Mouse (Mus musculus) hindbrain, embryonic 15.5 days (tissue): ENCODE measurements around the gene Dpy19l3. TPM values are rescaled to one million over a fixed set of nuclear protein-coding genes. Genes with fewer than 3 reads are reported as not detected.
A peak's percentile ranks its signal among the peaks of the same experiment; 100 is the strongest.

Source experiments
- ATAC-seq: fragments of 200-750 bp; cut with Nextera tagmentation; 2 replicates; pipeline ENCODE4 v1.8.0; 2017; ENCODE audit warnings: low read depth, moderate number of reproducible peaks, moderate TSS enrichment; ENCODE audit not compliant: low FRiP score
- H3K27ac ChIP-seq: fragments of 300-500 bp; sonication (generic); replicated peaks from 2 replicates; pipeline ENCODE4 v1.5.1; 2015; ENCODE audit warnings: mild to moderate bottlenecking, inconsistent platforms
- H3K27me3 ChIP-seq: fragments of 300-500 bp; sonication (generic); 2 replicates; pipeline ENCODE4 v1.6.1; 2015; ENCODE audit warnings: control low read depth, inconsistent platforms
- H3K36me3 ChIP-seq: fragments of 300-500 bp; sonication (generic); 2 replicates; pipeline ENCODE4 v1.6.1; 2015; ENCODE audit warnings: control low read depth, inconsistent platforms
- H3K4me1 ChIP-seq: fragments of 300-500 bp; sonication (generic); replicated peaks from 2 replicates; pipeline ENCODE4 v1.6.1; 2015; ENCODE audit warnings: control low read depth, inconsistent platforms
- H3K4me2 ChIP-seq: fragments of 300-500 bp; sonication (generic); 2 replicates; pipeline ENCODE4 v1.6.1; 2015; ENCODE audit warnings: moderate library complexity, mild to moderate bottlenecking, inconsistent platforms
- H3K4me3 ChIP-seq: fragments of 300-500 bp; sonication (generic); 2 replicates; pipeline ENCODE4 v1.5.1; 2015; ENCODE audit warnings: mild to moderate bottlenecking, inconsistent platforms
- H3K9ac ChIP-seq: fragments of 300-500 bp; sonication (generic); 2 replicates; pipeline ENCODE4 v1.6.1; 2015; ENCODE audit warnings: inconsistent platforms
- H3K9me3 ChIP-seq: fragments of 300-500 bp; sonication (generic); 2 replicates; pipeline ENCODE4 v1.6.1; 2016; ENCODE audit warnings: control low read depth, inconsistent platforms
- WGBS: fragments of 180-500 bp; shearing (Covaris S2); methylation state at CpG from one replicate; pipeline ENCODE4 v1.1.7; 2015; 5-methylcytosine and 5-hydroxymethylcytosine counted together
- polyA plus RNA-seq: library from polyadenylated mRNA; unstranded; fragments of >200 nt; fragmentation: Nextera tagmentation; extraction: Ambion mirVana; gene quantifications from 2 replicates; pipeline ENCODE4 v1.2.1, GENCODE M21; 2015

Gene Dpy19l3
- polyA plus RNA-seq, 1 experiment from 2014 or later = 39.5 TPM

DNA sequence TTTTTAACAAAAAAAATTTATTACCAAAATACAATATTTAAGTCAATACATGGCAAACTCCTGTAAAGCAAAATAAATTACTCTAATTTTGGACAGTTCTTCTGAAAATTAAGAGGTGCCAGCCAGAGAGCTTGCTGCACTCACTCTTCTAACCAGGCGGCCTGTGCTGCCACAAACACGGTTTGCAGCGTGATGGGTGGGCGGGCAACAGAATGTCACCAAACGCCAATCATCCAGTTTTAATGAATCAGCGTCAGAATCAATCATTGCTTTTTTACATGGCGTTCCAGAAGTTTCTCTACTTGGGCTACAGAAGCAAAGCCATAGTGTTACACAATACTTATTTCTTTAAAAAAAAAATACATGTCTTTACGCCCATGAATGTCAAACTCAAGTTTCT lies 18.1 kb upstream of the Dpy19l3 start:
- Histone ChIP-seq H3K27ac (no peak overlapping the region), H3K4me3 (no peak overlapping the region), H3K36me3 (peaks cover 45% of the 10 kb centered on the region), H3K9ac (no peak overlapping the region), H3K4me2 (no peak overlapping the region), H3K4me1 (no peaks in the 10 kb centered on the region), H3K27me3 (no peaks in the 10 kb centered on the region), H3K9me3 (no peaks in the 10 kb centered on the region)
- WGBS = 89% methylated on average over 8 of the region's 8 CpGs
- no peak for ATAC-seq

DNA sequence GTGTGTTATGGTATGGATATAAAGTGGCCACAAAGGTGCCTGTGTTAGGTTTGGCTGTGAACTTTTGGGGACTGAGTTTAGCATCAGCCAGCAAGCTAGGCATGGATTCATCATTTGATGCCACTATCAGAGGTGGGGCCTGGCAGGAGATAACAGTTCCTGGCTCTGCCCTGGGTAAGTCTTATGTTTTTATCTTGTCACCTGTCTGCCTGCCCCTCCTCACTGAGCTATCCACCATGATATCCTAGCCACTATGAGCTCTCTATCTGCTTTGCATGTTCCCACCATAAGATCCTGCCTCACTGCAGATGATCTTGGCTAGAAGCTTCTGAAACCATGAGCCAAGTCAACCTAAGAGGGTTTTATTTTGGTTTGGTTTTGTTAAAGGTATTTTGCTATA lies 16.9 kb upstream of the Dpy19l3 start:
- Histone ChIP-seq H3K9ac (no peak overlapping the region), H3K27ac (no peak overlapping the region), H3K36me3 (peaks cover 37% of the 10 kb centered on the region), H3K9me3 (no peaks in the 10 kb centered on the region), H3K27me3 (no peaks in the 10 kb centered on the region), H3K4me1 (no peaks in the 10 kb centered on the region), H3K4me3 (no peak overlapping the region), H3K4me2 (no peak overlapping the region)
- ATAC-seq = no peak

DNA sequence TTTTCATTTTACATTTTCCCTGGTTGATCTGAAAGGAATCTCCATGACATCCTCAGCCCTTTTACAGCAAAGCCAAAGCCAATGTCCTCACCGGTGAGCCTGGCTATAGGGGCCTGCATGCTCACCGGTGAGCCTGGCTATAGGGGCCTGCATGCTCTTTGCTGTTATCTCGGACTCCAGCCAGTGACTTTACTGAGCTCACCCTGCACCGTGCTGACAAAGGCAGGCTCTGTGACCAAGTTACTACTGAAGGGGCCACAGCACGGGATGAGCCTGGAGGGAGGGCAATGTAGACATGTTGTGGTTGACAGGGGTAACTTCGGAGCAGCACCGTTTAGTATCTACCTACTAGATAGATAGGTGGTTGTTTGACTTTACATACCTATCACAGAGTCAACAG lies 15.9 kb upstream of the Dpy19l3 start:
- Histone ChIP-seq H3K27ac (no peak overlapping the region), H3K9ac (no peak overlapping the region), H3K4me2 (no peak overlapping the region), H3K27me3 (no peaks in the 10 kb centered on the region), H3K36me3 (peaks cover 27% of the 10 kb centered on the region), H3K9me3 (no peaks in the 10 kb centered on the region), H3K4me1 (no peaks in the 10 kb centered on the region), H3K4me3 (no peak overlapping the region)
- ATAC-seq = no peak
- 89% methylated on average over 7 of the region's 7 CpGs for WGBS

DNA sequence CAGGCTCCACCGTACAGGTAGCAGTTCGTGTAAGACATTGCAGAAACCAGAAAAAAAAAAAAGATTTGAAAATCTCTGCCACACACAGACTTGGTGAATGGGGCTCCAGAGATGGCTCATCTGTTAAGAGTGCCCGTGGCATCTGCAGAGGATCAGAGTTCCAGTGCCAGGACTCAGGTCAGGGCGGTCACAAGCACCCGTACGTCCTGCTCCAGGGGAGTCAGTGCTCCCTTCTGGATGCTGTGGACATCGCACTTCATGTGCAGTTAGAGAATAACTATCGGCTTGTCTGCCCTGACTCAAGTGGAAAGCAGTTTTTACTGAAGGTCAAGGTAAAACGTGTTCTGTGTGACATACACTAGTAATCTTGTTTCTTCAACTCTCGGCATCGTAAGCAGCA lies 10.2 kb upstream of the Dpy19l3 start:
- Histone ChIP-seq H3K27ac (no peak overlapping the region), H3K27me3 (no peaks in the 10 kb centered on the region), H3K9ac (no peak overlapping the region), H3K4me3 (no peak overlapping the region), H3K9me3 (no peaks in the 10 kb centered on the region), H3K4me1 (no peaks in the 10 kb centered on the region), H3K4me2 (no peak overlapping the region), H3K36me3 (no peaks in the 10 kb centered on the region)
- ATAC-seq = no peak
- WGBS = 93% methylated on average over 11 of the region's 11 CpGs

DNA sequence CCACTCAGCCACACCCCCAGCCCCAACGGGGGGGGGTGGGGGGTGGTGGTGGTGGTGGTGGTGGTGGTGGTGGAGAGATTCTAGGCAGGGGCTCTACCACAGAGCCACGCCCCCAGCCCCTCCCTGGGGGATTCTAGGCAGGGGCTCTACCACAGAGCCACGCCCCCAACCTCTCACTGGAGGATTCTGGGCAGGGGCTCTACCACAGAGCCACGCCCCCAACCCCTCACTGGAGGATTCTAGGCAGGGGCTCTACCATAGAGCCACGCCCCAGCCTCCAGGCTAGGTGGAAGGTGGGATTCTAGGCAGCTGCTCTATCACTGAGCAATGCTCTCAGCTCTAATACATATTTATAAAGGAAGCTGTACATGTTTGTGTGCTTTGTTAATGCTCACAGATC lies 7.5 kb upstream of the Dpy19l3 start:
- Histone ChIP-seq H3K9ac (no peak overlapping the region), H3K27ac (no peak overlapping the region), H3K4me3 (no peak overlapping the region), H3K4me1 (no peaks in the 10 kb centered on the region), H3K27me3 (no peaks in the 10 kb centered on the region), H3K9me3 (no peaks in the 10 kb centered on the region), H3K4me2 (no peak overlapping the region), H3K36me3 (no peaks in the 10 kb centered on the region)
- ATAC-seq = no peak
- WGBS = 67% methylated on average over 5 of the region's 5 CpGs

DNA sequence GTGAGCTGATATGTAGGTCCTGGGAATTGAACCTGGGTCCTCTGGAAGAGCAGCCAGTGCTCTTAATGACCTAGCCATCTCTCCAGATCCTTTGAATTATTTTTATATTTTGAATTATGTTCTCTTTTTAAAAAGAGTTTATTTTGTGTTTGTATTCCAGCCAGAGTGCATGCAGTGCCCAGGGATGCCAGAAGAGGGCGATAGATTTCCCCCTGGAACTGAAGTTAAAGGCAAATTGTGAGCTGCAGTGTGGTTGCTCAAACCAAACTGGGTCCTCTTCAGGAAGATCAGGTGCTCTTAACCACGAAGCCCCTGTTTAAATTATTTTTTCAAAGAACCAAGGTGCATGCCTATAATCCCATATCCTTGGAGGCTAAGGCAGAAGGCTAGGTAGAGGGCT lies 5.3 kb upstream of the Dpy19l3 start:
- Histone ChIP-seq H3K36me3 (no peaks in the 10 kb centered on the region), H3K27ac (no peak overlapping the region), H3K27me3 (no peaks in the 10 kb centered on the region), H3K9me3 (no peaks in the 10 kb centered on the region), H3K4me1 (peaks cover 3% of the 10 kb centered on the region; the same call in 1 of the 2 replicates), H3K9ac (no peak overlapping the region), H3K4me2 (no peak overlapping the region), H3K4me3 (no peak overlapping the region)
- 18% methylated on average over 2 of the region's 2 CpGs for WGBS
- ATAC-seq = no peak

DNA sequence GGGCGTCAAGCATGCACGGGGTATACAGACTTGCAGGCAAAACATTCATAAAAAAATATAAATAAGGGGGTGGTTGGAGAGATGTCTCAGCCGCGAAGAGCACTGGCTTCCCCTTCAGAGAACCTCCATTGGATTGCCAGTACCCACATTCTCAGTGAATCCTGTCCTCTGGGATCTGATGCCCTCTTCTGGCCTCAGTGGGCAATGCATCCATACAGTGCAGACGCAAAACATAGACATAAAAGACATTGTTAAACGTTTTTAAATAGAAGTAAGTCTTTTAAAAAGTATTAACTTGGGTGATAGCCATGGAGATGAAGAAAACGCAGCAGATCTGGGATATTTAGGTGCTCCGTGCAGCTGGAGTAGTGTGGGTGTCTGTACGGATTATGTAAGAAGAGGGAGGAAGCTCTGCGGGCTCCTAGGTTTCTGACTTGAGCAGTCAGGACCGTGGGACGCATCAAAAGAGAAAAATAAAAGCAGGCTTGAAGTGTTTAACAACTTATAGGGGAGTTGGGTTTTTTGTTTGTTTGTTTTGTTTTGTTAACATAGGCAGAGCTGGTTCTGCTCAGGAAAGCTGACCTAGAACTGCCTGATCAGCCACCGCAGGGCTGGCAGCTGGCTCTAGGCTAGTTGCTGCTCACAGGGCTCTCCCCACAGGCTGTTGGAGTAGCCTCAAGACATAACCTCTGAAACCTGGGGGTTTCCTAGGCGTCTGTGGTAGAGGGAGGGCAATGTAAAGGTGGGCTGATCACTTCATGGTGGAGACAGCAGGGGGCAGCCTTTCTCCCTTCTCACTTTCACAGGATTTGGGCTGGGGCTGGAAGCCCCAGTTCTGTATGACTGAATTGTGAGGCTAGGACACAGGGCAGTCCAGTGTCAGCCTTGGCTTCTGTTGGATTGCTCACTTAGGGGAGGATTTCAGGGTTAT lies 2.5 kb upstream of the Dpy19l3 start:
- no peaks in the 10 kb centered on the region for H3K27me3 ChIP-seq
- WGBS = 37% methylated on average over 14 of the region's 14 CpGs

DNA sequence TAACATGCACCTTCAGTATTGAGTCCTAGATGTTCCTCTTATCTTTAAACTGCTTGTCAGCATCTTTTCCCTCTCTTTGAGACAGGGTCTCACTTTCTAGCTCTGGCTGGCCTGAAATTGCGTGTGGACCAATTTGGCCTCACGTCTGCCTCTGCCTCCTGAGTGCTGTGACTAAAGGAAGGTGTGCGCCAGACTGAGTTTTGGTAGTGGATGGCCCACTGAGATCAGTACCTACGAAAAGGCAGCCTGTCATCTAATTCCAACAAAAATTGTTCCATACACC lies 573 bp upstream of the Dpy19l3 start:
- ATAC-seq = no peak
- no peaks in the 10 kb centered on the region for H3K9me3 ChIP-seq
- no peaks in the 10 kb centered on the region for H3K27me3 ChIP-seq

More for the DNA sequence above, 2.5 kb upstream of the Dpy19l3 start:
- no peak for ATAC-seq
- Histone ChIP-seq H3K4me3 (no peak overlapping the region), H3K4me1 (peaks cover 13% of the 10 kb centered on the region), H3K27ac (no peak overlapping the region), H3K4me2 (no peak overlapping the region), H3K9ac (no peak overlapping the region), H3K36me3 (no peaks in the 10 kb centered on the region), H3K9me3 (no peaks in the 10 kb centered on the region)

DNA sequence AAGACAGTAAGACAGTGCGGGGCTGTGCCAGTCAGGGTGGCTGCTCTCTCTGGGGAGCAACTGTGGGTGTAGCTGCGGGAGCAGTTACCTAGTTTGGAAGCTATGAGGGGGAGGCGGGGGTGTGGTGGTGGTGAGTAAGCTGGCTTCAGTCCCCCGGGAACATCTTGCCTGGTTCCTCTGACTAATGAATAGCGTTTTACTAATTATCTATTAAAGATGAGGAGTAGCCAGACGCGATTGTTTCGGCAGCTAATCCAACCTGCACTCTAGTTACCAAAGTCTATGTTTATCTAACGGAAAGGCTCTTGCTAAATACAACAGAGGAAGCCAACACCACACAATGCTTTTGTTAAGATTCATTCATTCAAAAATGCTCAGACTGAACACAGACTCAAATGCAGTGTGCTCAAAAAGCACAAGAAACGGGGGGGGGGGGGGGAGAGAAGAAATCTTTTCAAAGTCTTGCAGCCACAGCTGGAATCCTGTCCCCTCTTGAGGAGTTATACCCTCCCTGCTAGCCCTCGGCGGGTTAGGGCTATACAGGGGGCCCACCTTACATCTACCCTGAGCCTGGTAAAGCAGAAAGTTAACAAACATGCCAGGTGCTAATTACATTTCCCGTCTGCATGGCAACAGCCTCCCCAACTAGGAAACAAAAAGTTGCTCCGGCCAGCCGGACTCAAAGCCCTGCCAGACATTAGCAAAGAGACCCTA lies 778 bp downstream of the Dpy19l3 start:
- peak overlapping the region; percentile 80 for H3K4me3 ChIP-seq
- peak overlapping the region; percentile 64 for H3K9ac ChIP-seq
- H3K27ac ChIP-seq = 0 out of 2 replicates have a peak overlapping the region, but pooled peaks have one; percentile 69
- H3K27me3 ChIP-seq = no peaks in the 10 kb centered on the region
- 2% methylated on average over 15 of the region's 15 CpGs for WGBS
- H3K4me2 ChIP-seq = peak overlapping the region; percentile 95
- H3K36me3 ChIP-seq = peaks cover 19% of the 10 kb centered on the region
- H3K4me1 ChIP-seq = peaks cover 13% of the 10 kb centered on the region
- ATAC-seq = 0 out of 2 replicates have a peak, but pooled peaks have one; percentile 36
- no peaks in the 10 kb centered on the region for H3K9me3 ChIP-seq

More for the DNA sequence above, 573 bp upstream of the Dpy19l3 start:
- Histone ChIP-seq H3K27ac (peak overlapping the region; percentile 65), H3K4me2 (peak overlapping the region; percentile 95), H3K4me3 (peak overlapping the region; percentile 80), H3K36me3 (peaks cover 7% of the 10 kb centered on the region), H3K4me1 (peaks cover 13% of the 10 kb centered on the region), H3K9ac (peak overlapping the region; percentile 43)
- 79% methylated on average over 4 of the region's 4 CpGs for WGBS

DNA sequence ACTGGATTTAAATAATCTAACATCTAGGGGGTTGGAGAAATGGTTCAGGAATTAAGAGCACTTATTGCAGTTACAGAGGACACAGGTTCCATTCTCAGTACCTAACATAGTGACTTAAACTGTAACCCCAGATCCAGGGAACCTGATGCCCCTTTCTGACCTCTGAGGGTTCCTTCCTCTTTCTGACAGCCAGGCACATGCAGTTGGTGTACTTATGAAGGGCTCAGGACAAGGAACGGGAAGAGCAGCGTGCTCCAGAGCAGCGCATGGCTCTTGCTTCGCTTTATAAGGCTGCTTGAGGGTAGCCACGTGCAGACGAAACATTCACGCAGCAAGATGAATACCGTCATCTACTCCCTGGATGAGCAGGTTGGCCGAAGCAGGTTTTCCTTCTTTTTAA lies 3.4 kb downstream of the Dpy19l3 start:
- ATAC-seq = no peak
- Histone ChIP-seq H3K9me3 (no peaks in the 10 kb centered on the region), H3K27ac (no peak overlapping the region), H3K9ac (no peak overlapping the region), H3K36me3 (peaks cover 40% of the 10 kb centered on the region), H3K4me1 (peaks cover 13% of the 10 kb centered on the region), H3K4me3 (no peak overlapping the region), H3K4me2 (no peak overlapping the region), H3K27me3 (no peaks in the 10 kb centered on the region)
- 96% methylated on average over 9 of the region's 9 CpGs for WGBS

DNA sequence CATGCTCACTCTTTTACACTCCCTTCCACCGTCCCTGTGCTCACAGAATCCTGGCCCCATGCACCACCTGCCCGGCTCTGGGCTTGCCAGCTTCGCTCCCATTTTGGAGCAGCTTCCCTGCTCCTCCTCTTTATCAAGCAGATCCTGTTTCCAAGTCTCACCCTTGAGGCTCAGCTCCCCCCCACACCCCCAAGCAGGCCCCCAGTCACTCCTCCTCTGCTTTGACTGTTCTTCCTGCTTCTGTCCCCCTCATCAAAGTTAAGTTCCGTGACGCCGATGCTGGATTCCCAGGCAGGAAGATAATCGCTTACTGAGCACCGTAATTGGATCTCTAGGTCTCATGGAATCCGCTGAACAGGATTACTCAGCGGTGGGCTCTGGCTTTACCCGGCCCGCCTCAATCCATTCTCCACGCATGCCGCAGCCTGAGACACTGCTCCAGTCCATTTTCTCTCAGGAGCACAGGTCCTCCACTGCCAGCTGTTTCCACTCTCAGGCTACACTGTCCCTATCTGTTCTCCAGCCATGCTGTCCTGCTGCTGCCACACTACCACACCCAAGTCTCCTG lies 6.8 kb downstream of the Dpy19l3 start:
- peak; percentile 45; the same call in 1 of the 2 replicates for ATAC-seq
- H3K4me2 ChIP-seq = no peak overlapping the region
- peaks cover 44% of the 10 kb centered on the region for H3K36me3 ChIP-seq
- 67% methylated on average over 14 of the region's 14 CpGs for WGBS
- H3K4me3 ChIP-seq = no peak overlapping the region
- H3K4me1 ChIP-seq = no peaks in the 10 kb centered on the region
- H3K27ac ChIP-seq = no peak overlapping the region
- no peak overlapping the region for H3K9ac ChIP-seq
- H3K27me3 ChIP-seq = no peaks in the 10 kb centered on the region
- H3K9me3 ChIP-seq = no peaks in the 10 kb centered on the region

DNA sequence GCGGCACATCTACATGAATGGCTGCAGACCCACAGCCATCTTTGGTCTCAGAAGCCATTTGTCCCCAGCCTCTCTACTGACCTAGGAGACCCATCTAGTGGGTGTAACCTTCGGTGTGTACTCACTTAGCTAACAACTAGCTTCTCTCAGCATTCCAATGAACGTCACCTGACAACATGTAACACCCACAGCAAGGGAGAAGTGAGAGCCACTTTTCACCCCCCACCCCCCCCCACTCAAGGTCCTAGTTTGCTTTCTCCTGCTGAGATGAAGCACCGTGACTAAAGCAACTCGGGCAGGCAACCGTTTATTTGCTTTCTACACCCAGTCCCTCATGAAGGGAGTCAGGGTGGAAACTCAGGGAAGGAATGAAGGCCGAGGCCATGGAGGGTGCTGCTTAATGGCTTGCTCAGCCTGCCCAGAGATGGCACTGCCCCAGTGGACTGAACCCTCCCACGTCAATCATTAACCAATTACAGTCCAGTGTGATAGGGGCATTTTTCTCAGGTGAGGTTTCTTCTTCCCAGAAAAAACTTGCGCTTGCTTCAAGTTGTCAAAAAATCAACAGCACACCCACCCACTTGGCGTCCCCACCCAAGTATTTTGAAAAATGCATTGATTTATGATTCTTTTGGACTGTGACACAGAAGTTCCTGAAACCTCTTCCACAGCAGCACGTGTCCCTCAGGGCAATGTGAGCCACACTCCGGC lies 7.4 kb downstream of the Dpy19l3 start:
- H3K9ac ChIP-seq = no peak overlapping the region
- no peaks in the 10 kb centered on the region for H3K9me3 ChIP-seq
- no peak overlapping the region for H3K4me2 ChIP-seq
- H3K36me3 ChIP-seq = peaks cover 44% of the 10 kb centered on the region
- H3K27me3 ChIP-seq = no peaks in the 10 kb centered on the region
- no peak overlapping the region for H3K4me3 ChIP-seq
- ATAC-seq = no peak
- H3K27ac ChIP-seq = no peak overlapping the region
- 84% methylated on average over 12 of the region's 12 CpGs for WGBS
- H3K4me1 ChIP-seq = no peaks in the 10 kb centered on the region
